Mouse (Mus musculus): ENCODE measurements around the gene Pih1d2.

The Pih1d2 gene

GRCm38 (mm10) chr9:50616766-50617603 lies at the start of gene Pih1d2, which contains the start of gene Nkapd1:
TSS of gene Pih1d2 (plus strand) at chr9:50617321.
TSS of gene Nkapd1 (minus strand) at chr9:50617464.
- DNase-seq (ENCODE audit: low spot score): peak; percentile 87

- DNase-seq (ENCODE audit: low spot score): no peak
Measured at GRCm38 (mm10) chr9:50567372-50567771, 49.7 kb upstream of the Pih1d2 start.

GRCm38 (mm10) chr9:50567881-50568280 lies 49.2 kb upstream of the Pih1d2 start:
- DNase-seq (ENCODE audit: low spot score): no peak

- peak; percentile 19 for DNase-seq (ENCODE audit: low spot score)
Measured at GRCm38 (mm10) chr9:50569599-50570525, 47.3 kb upstream of the Pih1d2 start.

GRCm38 (mm10) chr9:50580370-50580769 lies 36.8 kb upstream of the Pih1d2 start:
- DNase-seq (ENCODE audit: low spot score): no peak

- no peak for DNase-seq (ENCODE audit: low spot score)
Measured at GRCm38 (mm10) chr9:50585145-50585818, 31.8 kb upstream of the Pih1d2 start.

- no peak for DNase-seq (ENCODE audit: low spot score)
Measured at GRCm38 (mm10) chr9:50586955-50587354, 30.2 kb upstream of the Pih1d2 start.

- no peak for DNase-seq (ENCODE audit: low spot score)
Measured at GRCm38 (mm10) chr9:50590856-50591518, 26.1 kb upstream of the Pih1d2 start.

GRCm38 (mm10) chr9:50592955-50593354 lies 24.2 kb upstream of the Pih1d2 start:
- no peak for DNase-seq (ENCODE audit: low spot score)

- no peak for DNase-seq (ENCODE audit: low spot score)
Measured at GRCm38 (mm10) chr9:50593544-50593943, 23.6 kb upstream of the Pih1d2 start.

- DNase-seq (ENCODE audit: low spot score): no peak
Measured at GRCm38 (mm10) chr9:50594794-50595417, 22.2 kb upstream of the Pih1d2 start.

- no peak for DNase-seq (ENCODE audit: low spot score)
Measured at GRCm38 (mm10) chr9:50596973-50597372, 20.1 kb upstream of the Pih1d2 start.

GRCm38 (mm10) chr9:50601536-50601935 lies 15.6 kb upstream of the Pih1d2 start:
- no peak for DNase-seq (ENCODE audit: low spot score)

- DNase-seq (ENCODE audit: low spot score): no peak
Measured at GRCm38 (mm10) chr9:50602055-50602845, 14.9 kb upstream of the Pih1d2 start.

- DNase-seq (ENCODE audit: low spot score): peak; percentile 87
Measured at GRCm38 (mm10) chr9:50603189-50603997, 13.7 kb upstream of the Pih1d2 start, which contains the start of the genes Sdhd and Timm8b. TSS of gene Sdhd (minus strand) at chr9:50603812. TSS of gene Timm8b (plus strand) at chr9:50603910.

GRCm38 (mm10) chr9:50603998-50604324 lies 13.2 kb upstream of the Pih1d2 start:
- no peak for DNase-seq (ENCODE audit: low spot score)

- no peak for DNase-seq (ENCODE audit: low spot score)
Measured at GRCm38 (mm10) chr9:50604338-50604737, 12.8 kb upstream of the Pih1d2 start.

- no peak for DNase-seq (ENCODE audit: low spot score)
Measured at GRCm38 (mm10) chr9:50612115-50612514, 5.0 kb upstream of the Pih1d2 start.

GRCm38 (mm10) chr9:50616161-50616560 lies 960 bp upstream of the Pih1d2 start:
- no peak for DNase-seq (ENCODE audit: low spot score)

Measured in urinary bladder, postnatal 25 days (tissue).